Mouse (Mus musculus) mouse embryonic stem cell (cell line): Measurements from ENCODE around the gene Olfr1061.
"Not testable (repeated sequence)": the region's sequence is repeated elsewhere in the genome, so short reads cannot be mapped to it uniquely, and the experiment has no call there.

Experiments
- in situ Hi-C, 2 experiments: fragments of 300-500 bp; cut with MboI; formaldehyde crosslinking; loops; 1 replicate in 1 of 2; 3 replicates in 1 of 2; pipeline ENCODE4 v1.14.3; 2019 to 2020; ENCODE audit warnings: low sequenced_read_pairs in 2 of 2, low pct_unique_long_range_greater_than_20kb in 1 of 2, mixed read lengths in 1 of 2; ENCODE audit not compliant: unreplicated experiment in 1 of 2

The Olfr1061 gene

GRCm38 (mm10) chr2:86413950-86414349 is at the start of gene Olfr1061:
TSS of gene Olfr1061 (minus strand) at chr2:86414050.
- in situ Hi-C loops, result no loop called here

DNA sequence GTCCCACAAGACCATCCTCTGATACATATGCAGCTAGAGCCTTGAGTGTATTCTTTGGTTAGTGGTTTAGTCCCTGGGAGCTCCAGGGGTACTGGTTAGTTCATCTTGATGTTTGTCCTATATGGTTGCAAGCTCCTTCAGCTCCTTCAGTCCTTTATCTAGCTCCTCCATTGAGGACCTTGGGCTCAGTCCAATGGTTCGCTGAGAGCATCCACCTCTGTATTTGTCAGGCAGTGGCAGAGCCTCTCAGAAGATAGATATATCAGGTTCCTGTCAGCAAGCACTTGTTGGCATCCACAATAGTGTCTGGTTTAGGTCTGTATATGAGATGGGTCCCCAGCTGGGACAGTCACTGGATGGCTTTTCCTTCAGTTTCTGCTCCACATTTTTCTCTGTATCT is 46.6 kb upstream of the Olfr1061 start:
- in situ Hi-C loops, result loop anchor here in 1 of 2 experiments (25.0 kb wide), 1 partner anchor 748 kb away; the partner anchor contains the start of gene Olfr1009

- in situ Hi-C loops, result loop anchor here in 1 of 2 experiments (25.0 kb wide), 1 partner anchor 744 kb away; the partner anchor contains the start of gene Olfr1009
These were observed 42.3 kb upstream of the Olfr1061 start, which contains the start of gene Olfr1066 for GRCm38 (mm10) chr2:86456169-86456568. TSS of gene Olfr1066 (minus strand) at chr2:86456269.

- in situ Hi-C loops, result loop anchor here in 1 of 2 experiments (25.0 kb wide), 1 partner anchor 738 kb away; the partner anchor contains the start of gene Olfr1009
These were observed 36.6 kb upstream of the Olfr1061 start, which contains the start of gene Olfr1065 for GRCm38 (mm10) chr2:86450491-86450890. TSS of gene Olfr1065 (minus strand) at chr2:86450591.

DNA sequence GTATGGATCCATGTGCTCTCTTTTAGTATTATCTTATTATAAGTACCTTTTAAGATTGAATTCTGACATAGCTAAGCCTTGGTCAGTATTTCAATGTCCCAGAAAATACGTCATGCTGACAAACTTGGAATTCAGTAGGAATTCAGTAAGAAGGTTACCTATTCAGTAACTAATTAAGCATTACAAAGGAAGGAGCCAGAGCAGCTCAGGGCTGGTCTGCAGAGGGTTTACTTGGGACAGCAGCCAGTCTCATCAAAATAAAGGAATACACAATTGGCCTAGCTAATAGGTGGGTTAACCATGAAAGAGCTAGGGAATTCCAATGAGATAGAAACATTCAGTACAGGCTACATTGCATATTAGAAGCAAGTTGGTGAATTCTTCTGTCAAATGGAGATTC is 28.3 kb upstream of the Olfr1061 start:
- in situ Hi-C loops, result not testable (repeated sequence)

DNA sequence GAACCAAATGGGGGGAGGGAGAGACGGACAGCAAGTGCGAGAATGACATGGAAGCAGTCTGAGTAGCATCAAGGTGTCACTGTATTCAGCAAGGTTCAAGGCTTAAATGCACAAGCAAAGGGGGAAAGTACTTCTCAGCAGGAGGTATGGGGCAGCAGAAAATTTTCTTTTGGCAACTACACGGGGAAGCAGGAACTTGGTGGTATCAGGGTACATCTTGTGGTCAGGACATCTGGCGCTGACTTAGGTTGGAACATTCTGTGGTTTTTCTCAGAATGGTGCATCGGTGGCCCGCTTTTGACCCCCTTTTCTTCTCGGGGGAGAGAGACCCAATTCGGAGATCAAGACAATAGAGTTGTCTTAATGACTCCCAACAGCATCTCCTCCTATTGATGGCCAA is 14.7 kb upstream of the Olfr1061 start:
- in situ Hi-C loops, result not testable (repeated sequence)

- in situ Hi-C loops, result not testable (repeated sequence)
These were observed 12.8 kb upstream of the Olfr1061 start, which contains the start of gene Olfr1062 for GRCm38 (mm10) chr2:86426649-86427048. TSS of gene Olfr1062 (minus strand) at chr2:86426749.

GRCm38 (mm10) chr2:86395114-86395513 is 18.7 kb downstream of the Olfr1061 start:
- in situ Hi-C loops, result no loop called here

DNA sequence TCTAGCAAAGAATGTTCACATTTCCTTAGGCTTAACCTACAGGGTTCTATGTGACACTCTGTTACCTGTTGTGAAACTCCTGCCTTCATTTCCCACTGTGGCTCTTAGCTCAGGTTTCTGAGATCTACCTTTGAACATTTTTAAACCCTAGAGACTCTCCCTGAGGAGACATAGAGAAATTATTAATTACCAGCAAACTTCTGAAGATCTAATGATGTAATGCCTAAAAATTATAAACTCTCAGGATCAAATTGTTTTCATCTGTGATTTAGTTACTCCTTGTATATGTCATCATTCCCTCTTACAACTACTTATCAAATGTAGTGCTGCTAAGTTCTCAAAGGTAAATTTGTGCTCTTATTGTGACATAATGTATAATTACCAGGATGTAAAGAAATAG is 25.4 kb downstream of the Olfr1061 start, which contains the start of gene Olfr1058:
Olfr1058 (minus strand) TSS at position 101 of the 400 bp plus-strand sequence.
- in situ Hi-C loops, result not testable (repeated sequence)

DNA sequence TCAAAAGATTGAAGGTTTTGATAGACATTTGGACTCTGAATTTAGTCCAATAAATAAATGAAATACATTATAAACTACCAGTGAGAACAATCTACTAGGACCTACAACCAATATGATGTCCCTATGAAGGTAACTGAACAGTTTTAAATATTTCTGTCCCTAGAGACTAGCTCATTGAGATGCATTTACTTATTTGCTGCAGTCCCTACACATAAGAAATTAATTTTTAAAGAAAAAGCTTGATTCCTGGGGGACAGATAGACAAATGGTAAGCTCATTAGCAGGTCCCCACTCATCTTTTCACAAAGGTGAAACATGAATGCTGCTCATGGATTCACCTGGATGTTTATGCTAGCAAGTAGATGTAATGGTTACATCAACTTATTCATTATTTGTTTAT is 35.6 kb downstream of the Olfr1061 start, which contains the start of gene Olfr1057:
Olfr1057 (minus strand) TSS at position 101 of the 400 bp plus-strand sequence.
- in situ Hi-C loops, result no loop called here

- in situ Hi-C loops, result not testable (repeated sequence)
These were observed 47.5 kb downstream of the Olfr1061 start for GRCm38 (mm10) chr2:86366342-86366741.
